Mouse (Mus musculus) liver, embryonic 14.5 days (tissue): ENCODE results near the gene Cys1. TPM values are rescaled to one million over a fixed set of nuclear protein-coding genes. Genes with fewer than 3 reads are reported as not detected.
A peak's percentile ranks its signal among the peaks of the same experiment; 100 is the strongest.

Source experiments
- ATAC-seq: fragments of 200-750 bp; cut with Nextera tagmentation; 2 replicates; pipeline ENCODE4 v1.8.0; 2017; ENCODE audit warnings: moderate number of reproducible peaks, mild to moderate bottlenecking, moderate library complexity; ENCODE audit not compliant: insufficient read depth
- DNase-seq, 3 experiments: peaks; one replicate each; pipeline ENCODE4 v3.0.0-alpha.2; 2012 to 2013; ENCODE audit warnings: low read depth in 3 of 3, low spot score in 3 of 3
- H3K27ac ChIP-seq: fragments of 300-500 bp; sonication (generic); 2 replicates; pipeline ENCODE4 v1.5.1; 2014; ENCODE audit warnings: moderate library complexity, mild to moderate bottlenecking, control low read depth, inconsistent platforms
- H3K27me3 ChIP-seq: fragments of 300-500 bp; sonication (generic); 2 replicates; pipeline ENCODE4 v1.6.1; 2014; ENCODE audit warnings: mild to moderate bottlenecking, low read length, moderate library complexity; ENCODE audit not compliant: control insufficient read depth, insufficient read depth
- H3K36me3 ChIP-seq: fragments of 300-500 bp; sonication (generic); replicated peaks from 2 replicates; pipeline ENCODE4 v1.6.1; 2014; ENCODE audit warnings: low read depth; ENCODE audit not compliant: control insufficient read depth, insufficient read depth
- H3K4me1 ChIP-seq, 2 experiments: fragments of 200-500 bp in 1 of 2; fragments of 300-500 bp in 1 of 2; sonication (generic) in 1 of 2; replicated peaks; 2 replicates each; pipeline ENCODE4 v1.6.1; 2012 to 2014; ENCODE audit warnings: antibody characterized with exemption in 1 of 2, inconsistent platforms in 1 of 2, low read length in 1 of 2; ENCODE audit not compliant: control insufficient read depth in 2 of 2, insufficient read depth in 2 of 2
- H3K4me2 ChIP-seq: fragments of 300-500 bp; sonication (generic); 2 replicates; pipeline ENCODE4 v1.6.1; 2014; ENCODE audit warnings: low read depth, mild to moderate bottlenecking, control low read depth, moderate library complexity
- H3K4me3 ChIP-seq, 2 experiments: fragments of 200-500 bp in 1 of 2; fragments of 300-500 bp in 1 of 2; sonication (generic) in 1 of 2; 2 replicates each; pipeline ENCODE4 v1.5.1; 2012 to 2014; ENCODE audit warnings: low read depth in 2 of 2, low read length in 2 of 2, mild to moderate bottlenecking in 2 of 2, control low read depth in 1 of 2, inconsistent platforms in 1 of 2, moderate library complexity in 1 of 2; ENCODE audit not compliant: insufficient read depth in 1 of 2
- H3K9ac ChIP-seq: fragments of 300-500 bp; sonication (generic); replicated peaks from 2 replicates; pipeline ENCODE4 v1.6.1; 2014; ENCODE audit warnings: mild to moderate bottlenecking, control low read depth, moderate library complexity
- H3K9me3 ChIP-seq: fragments of 300-500 bp; sonication (generic); 2 replicates; pipeline ENCODE4 v1.6.1; 2016; ENCODE audit warnings: low read length, mixed read lengths; ENCODE audit not compliant: control insufficient read depth
- CTCF ChIP-seq: IDR thresholded peaks from 2 replicates; pipeline ENCODE4 v1.5.1; 2016; ENCODE audit warnings: antibody characterized with exemption, low read depth, control low read depth
- EP300 ChIP-seq: IDR thresholded peaks from 2 replicates; pipeline ENCODE4 v1.6.1; 2016; ENCODE audit warnings: antibody characterized with exemption, low read depth
- WGBS: fragments of 180-500 bp; shearing (Covaris S2); extraction: QIAGEN DNeasy Blood & Tissue Kit; methylation state at CpG from one replicate; pipeline ENCODE4 v1.1.7; 2014; ENCODE audit not compliant: insufficient replicate concordance; 5-methylcytosine and 5-hydroxymethylcytosine counted together
- polyA plus RNA-seq, 2 experiments: library from polyadenylated mRNA; depleted of rRNA in 1 of 2; stranded (reverse) in 1 of 2; unstranded in 1 of 2; fragments of >200 nt; fragmentation: Nextera tagmentation in 1 of 2; extraction: Ambion mirVana in 1 of 2; gene quantifications; 2 replicates each; pipeline versions ENCODE4 v1.2.1 to v1.2.3; 2012 to 2014

Cys1 gene
- polyA plus RNA-seq, 2 experiments = 0.28 to 0.74 TPM

DNA sequence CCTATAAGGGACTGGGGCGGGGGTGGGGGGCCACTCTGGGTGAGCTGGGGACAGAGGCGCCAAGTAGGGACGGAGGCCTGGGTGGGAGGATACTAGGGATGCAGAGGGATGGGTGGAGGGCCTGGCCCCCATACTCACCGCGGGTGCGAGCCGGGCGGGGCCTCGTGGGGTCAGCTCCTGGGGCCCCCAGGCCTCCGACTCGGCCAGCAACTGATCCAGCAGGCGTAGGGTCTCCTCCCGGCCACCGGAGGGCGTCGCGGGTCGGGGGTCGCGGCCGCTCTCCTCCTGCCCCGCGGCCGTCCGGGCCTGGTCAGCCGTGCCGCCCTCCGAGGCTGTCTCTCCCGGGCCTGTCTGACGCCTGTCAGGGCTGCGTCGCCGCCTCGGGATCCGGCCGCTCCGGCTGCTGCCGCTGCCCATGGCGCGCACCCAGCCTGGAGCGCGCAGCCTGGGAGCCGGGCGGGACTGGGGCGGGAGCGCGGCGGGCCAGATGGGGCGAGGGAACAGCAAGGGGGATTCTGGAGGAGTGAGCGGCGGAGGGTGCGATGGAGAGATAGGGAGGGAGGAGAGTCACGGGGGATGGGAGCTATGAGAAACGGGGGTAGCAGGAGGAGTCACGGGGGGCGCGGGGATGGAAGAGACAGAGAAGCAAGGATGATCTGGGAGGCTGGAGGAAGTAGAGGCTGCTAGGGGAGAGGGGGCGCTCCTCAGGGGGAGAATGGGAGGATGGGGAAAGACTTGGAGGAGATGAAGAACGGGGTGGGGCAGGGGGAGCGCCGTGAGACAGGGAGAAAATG, 924 bp downstream of the Cys1 start:
- Histone ChIP-seq H3K9me3 (no peaks in the 10 kb centered on the region), H3K27ac (no peak overlapping the region), H3K4me3 (peak overlapping the region; percentile 29 to 40), H3K4me1 (peaks cover 0 to 9% of the 10 kb centered on the region in 2 experiments; a peak in 2 of 4 replicates), H3K9ac (no peak overlapping the region), H3K27me3 (peaks cover 49% of the 10 kb centered on the region), H3K36me3 (no peaks in the 10 kb centered on the region), H3K4me2 (peak overlapping the region; percentile 30)
- WGBS = 2% methylated on average over 61 of the region's 61 CpGs
- no peak for TF ChIP-seq EP300
- TF ChIP-seq CTCF = no peak
- DNase-seq (no peak), ATAC-seq (no peak; the same call in none of the 2 replicates)

DNA sequence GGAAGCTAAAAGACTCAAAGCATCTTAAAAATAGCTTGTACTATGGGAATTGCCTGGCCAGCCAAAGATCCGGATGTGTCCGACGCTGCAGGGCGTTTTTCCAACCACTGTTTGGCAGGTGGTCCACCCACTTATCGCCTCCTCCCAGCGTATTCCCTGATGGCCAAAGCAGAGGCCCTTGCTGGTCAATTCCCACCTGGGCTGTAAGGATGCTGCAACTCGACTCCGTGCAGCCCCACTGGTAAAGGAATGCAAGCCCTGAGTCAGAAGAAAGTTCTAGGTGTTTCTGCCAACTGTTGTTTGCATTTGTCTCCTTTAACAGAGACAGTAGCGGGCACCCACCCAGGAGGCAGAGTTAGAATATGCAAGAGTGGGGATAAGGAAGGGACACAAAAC, 1.5 kb downstream of the Cys1 start:
- DNase-seq = no peak
- WGBS = 21% methylated on average over 9 of the region's 9 CpGs
- TF ChIP-seq CTCF = no peak
- TF ChIP-seq EP300 = no peak

DNA sequence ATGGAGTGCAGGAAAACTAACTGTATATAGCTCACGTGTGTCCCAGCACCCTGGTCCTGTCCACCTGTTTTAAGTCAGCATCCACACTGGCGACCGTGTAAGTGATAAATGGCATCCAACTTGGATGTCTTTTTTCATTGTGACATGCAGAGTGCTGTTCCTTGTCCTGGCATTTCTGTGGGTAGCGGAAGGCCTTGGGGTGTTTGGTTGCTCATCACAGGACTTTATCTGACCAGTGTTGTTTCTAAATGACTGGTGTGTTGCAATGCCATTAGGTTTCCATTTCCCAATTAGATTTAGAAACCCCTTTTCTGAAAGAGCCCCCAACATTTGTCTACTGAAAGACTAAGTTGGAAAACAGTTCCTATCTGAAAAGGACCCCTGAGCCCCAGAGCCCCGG, 19.5 kb downstream of the Cys1 start:
- Histone ChIP-seq H3K4me1 (peaks cover 11 to 16% of the 10 kb centered on the region in 2 experiments), H3K27me3 (no peaks in the 10 kb centered on the region), H3K9me3 (no peaks in the 10 kb centered on the region), H3K4me2 (no peak overlapping the region), H3K4me3 (no peak overlapping the region), H3K36me3 (peaks cover 52% of the 10 kb centered on the region), H3K27ac (no peak overlapping the region), H3K9ac (no peak overlapping the region)
- TF ChIP-seq EP300 (no peak), CTCF (no peak)
- DNase-seq = no peak
- 90% methylated on average over 5 of the region's 5 CpGs for WGBS
- ATAC-seq = no peak

More for the DNA sequence above, 1.5 kb downstream of the Cys1 start:
- Histone ChIP-seq H3K36me3 (no peaks in the 10 kb centered on the region), H3K4me3 (no peak overlapping the region), H3K27ac (no peak overlapping the region), H3K27me3 (peaks cover 49% of the 10 kb centered on the region), H3K9ac (no peak overlapping the region), H3K4me2 (peak overlapping the region; percentile 30), H3K4me1 (peaks cover 0 to 9% of the 10 kb centered on the region in 2 experiments; a peak in 2 of 4 replicates), H3K9me3 (no peaks in the 10 kb centered on the region)
- no peak for ATAC-seq

DNA sequence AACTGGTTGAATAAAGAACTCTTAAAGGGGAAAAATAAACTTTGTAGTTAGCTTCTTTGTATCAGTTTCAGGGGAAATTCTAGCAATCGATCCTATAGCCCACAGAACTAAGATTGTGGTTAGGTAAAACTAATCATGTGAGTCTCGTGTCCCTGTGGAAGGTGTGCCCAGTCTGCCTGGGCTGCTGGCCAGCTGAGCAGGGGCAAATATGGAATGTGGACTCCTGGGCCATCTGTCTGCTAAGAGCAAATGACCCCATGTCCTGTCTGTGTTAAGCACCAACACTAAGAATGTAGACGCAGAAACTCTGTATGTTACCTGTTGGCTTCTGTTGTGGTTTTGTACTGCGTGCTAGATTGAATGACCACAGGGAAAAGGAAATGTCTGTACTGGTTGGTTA, 20.5 kb downstream of the Cys1 start:
- Histone ChIP-seq H3K9ac (no peak overlapping the region), H3K36me3 (peaks cover 62% of the 10 kb centered on the region), H3K9me3 (no peaks in the 10 kb centered on the region), H3K27me3 (no peaks in the 10 kb centered on the region), H3K4me3 (no peak overlapping the region), H3K4me2 (no peak overlapping the region), H3K4me1 (peaks cover 13 to 16% of the 10 kb centered on the region in 2 experiments), H3K27ac (no peak overlapping the region)
- ATAC-seq (no peak), DNase-seq (no peak)
- TF ChIP-seq EP300 (no peak), CTCF (no peak)
- WGBS = 48% methylated on average over 4 of the region's 4 CpGs

DNA sequence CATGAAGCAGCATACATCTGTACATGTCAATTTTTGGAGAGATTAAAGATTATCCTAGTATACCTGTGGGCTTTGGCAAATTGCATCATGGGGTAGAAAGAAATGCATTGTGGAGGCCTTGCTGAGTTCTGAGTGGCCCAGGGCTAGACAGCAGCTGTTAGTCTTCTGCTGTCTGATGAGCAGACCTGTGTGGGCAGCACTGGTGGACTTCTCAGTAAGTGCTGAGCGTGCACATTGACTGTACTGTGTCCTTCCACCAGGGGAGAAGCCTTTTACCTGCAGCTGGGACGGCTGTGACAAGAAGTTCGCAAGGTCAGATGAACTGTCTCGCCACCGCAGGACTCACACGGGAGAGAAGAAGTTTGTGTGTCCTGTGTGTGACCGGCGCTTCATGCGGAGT, 21.7 kb downstream of the Cys1 start:
- H3K9me3 ChIP-seq = no peaks in the 10 kb centered on the region
- ATAC-seq (no peak), DNase-seq (no peak)
- no peak overlapping the region for H3K27ac ChIP-seq
- H3K9ac ChIP-seq = no peak overlapping the region
- H3K27me3 ChIP-seq = no peaks in the 10 kb centered on the region
- WGBS = 94% methylated on average over 9 of the region's 9 CpGs
- H3K36me3 ChIP-seq = peaks cover 74% of the 10 kb centered on the region
- H3K4me1 ChIP-seq = peaks cover 13 to 18% of the 10 kb centered on the region in 2 experiments
- no peak overlapping the region for H3K4me2 ChIP-seq
- H3K4me3 ChIP-seq = no peak overlapping the region
- TF ChIP-seq EP300 (no peak), CTCF (no peak)
